Mouse (Mus musculus) ZHBTc4 (cell line): ENCODE data around the gene Sdf2l1.
A peak's percentile ranks its signal among the peaks of the same experiment; 100 is the strongest.

Experiments
- DNase-seq: peaks from one replicate; pipeline ENCODE4 v3.0.0-alpha.2; 2011; ENCODE audit warnings: low read depth, low spot score

The Sdf2l1 gene

GRCm38 (mm10) chr16:17124119-17124870 lies 7.9 kb downstream of the Sdf2l1 start:
- peak; percentile 58 for DNase-seq

DNA sequence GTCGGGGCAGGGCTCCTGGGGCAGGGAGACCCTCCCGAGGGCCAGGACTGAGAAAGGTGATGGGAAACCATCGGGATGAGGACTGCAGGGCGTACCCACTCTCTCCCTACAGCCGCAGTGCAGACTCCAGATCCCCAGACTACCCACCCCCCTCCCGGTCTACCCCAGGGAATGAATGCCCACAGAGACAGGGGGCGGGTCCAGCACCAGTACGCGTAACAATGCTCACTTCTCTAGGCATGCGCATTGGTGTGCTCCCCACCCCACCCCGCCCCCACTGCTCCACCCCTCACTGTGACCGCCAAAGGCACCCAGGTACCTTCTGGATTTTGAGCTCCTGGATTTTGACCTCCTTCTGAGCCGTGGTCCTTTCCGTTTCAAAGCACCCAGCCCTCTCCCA lies 10.6 kb downstream of the Sdf2l1 start:
- peak; percentile 82 for DNase-seq

DNA sequence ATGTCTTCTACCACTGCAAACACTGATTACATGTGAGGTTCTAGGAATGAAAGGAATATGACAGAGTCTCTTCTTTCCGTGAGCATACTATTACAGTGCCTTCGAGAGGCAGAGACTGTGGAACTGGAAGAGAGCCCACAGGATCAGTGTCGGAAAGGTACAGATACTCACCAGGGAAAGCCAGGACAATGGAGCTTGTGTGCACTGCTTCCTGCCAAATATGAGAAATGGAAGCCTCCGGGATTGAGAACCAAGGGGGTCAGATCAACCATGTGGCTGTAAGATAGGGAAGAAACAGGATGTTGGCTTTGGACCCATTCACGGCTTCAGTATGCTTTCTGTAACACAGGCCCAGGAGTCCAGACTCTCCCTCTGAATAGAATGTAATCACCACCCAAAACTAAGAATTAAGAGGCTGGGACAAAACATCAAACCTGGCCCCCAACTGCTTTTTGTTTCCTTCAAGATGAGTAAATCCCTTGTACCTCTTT lies 14.8 kb downstream of the Sdf2l1 start:
- DNase-seq = no peak

DNA sequence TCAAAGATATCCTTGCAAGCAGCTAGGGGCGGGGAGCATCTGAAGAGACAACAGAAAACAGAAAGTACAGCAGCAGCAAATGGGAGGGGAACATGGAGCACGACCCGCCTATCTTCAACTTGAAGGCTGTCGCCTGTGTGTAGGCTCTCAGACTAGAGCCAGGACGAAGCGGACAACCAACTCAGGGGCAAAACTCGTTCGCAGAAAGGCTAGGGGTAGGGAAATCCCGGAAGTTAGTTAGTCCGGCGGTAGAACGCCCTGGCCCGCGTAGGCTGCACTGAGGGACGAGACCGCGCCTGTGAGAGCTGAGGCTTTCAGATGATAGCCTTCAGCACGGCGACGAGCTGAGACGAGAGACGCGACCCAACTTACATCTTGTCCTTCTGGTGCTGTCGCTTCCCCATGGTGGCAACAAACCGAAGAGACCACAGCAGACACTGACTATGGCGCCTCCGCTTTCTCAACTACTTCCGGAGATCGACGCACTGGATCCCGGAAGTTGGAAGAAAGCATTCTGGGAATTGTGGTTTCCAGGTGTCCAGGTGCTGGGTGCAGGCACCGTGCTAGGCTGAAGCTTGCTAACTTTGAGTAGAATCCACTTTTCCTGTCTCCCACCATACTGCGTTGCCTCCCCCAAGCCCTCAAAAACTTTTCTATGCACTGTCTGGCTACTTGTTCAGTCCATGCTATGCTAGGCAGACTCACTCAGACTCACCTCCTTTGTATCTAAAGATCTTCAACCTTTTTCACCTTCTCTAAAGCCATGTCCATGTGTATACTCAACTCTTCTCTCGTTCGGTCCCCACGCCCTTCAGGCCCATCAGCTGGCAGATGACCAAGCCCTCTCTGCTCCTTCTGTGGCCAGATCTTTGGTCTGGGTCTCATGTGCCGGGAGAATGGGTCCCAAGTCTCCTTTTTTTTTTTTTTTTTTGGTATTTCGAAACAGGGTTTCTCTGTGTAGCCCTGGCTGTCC lies 21.1 kb downstream of the Sdf2l1 start, which contains the start of gene Ppil2:
Gene Ppil2 (minus strand): TSS at position 487 of the 973 bp plus-strand sequence.
- peak; percentile 89 for DNase-seq

- no peak for DNase-seq
These were observed 27.6 kb downstream of the Sdf2l1 start for GRCm38 (mm10) chr16:17104600-17104999.

DNA sequence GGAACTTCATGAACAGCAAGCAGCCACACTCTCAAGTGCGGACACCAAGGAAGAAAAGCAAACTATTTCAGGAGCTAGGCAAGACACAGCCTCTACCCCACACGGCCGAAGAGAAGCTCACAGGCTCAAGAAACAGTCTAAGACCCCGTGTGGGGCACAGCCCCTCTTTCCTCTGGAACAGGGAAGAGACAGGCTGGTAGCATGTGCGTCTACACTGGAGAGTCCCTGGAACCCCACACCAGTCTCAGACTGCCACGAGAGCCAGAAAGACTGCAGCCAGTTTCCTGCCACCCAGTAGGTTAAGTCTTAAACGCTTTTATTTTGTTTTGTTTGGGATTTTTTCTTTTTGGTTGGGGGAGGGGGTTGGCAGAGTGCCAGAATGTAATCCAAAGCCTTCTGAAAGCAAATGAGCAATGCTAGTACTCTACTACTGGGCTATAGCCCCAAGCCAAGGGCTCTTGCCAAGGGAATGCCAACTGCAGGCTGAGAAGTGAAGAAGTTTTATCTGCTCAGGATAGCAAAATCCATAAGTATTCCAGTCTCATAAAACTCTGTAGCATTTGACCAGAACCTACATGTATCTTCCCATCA lies 29.5 kb downstream of the Sdf2l1 start:
- DNase-seq = no peak

DNA sequence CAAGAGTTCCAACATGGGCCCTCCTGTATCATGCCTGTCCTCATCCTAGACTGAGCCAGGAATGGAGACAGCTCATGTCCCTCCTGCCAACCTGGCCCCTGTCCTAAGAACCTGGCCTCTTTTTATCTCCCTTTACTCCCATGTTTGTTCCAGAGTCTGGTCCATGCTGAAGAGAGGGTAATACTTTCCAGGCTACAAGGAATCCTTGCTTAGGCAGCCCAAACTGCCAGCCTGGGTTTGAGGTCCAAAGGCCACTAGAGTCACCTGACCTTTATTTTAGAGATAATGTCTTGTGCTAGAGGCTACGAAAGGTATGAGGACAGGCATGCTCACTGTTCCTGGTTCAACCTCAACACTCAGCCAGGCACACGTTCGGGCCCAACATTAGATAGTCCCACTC lies 35.2 kb downstream of the Sdf2l1 start:
- no peak for DNase-seq

GRCm38 (mm10) chr16:17088346-17088745 lies 43.8 kb downstream of the Sdf2l1 start:
- DNase-seq = no peak

DNA sequence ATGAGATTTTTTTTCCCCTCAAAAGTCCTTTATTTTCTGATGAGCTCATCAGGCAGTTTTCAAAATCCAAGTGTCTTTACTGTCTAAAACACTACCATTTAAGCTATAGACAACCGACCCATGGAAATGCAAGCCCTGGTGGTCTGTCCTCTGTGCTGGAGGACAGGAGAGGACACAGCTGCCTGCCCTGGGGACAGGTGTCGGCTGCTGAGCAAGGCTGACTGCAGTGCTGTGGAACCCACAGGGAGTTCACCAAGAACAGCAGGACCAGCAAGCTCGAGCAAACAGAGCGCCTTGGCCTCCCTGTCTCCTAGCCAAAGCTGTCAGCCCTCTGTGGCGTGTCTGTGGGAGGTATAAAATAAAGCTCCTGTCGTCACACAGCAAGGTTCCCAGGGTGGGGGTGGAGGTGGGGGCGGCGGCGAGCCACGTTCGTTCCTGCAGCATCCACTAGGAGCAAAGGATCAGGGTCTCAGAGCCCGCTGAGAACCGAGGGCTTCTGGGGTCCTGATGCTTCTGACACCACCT lies 45.5 kb downstream of the Sdf2l1 start:
- no peak for DNase-seq

- no peak for DNase-seq
These were observed 45.9 kb downstream of the Sdf2l1 start for GRCm38 (mm10) chr16:17086241-17086640.

- DNase-seq = no peak
These were observed 46.5 kb downstream of the Sdf2l1 start for GRCm38 (mm10) chr16:17085636-17086035.

- DNase-seq = no peak
These were observed 49.9 kb downstream of the Sdf2l1 start for GRCm38 (mm10) chr16:17082121-17082792.
